Mouse (Mus musculus) adrenal gland, postnatal 4 days (tissue): Measurements from ENCODE around the gene Tmem135. TPM values are rescaled to one million over a fixed set of nuclear protein-coding genes. Genes with fewer than 3 reads are reported as not detected.

Experiments
- DNase-seq, 2 experiments: peaks; one replicate each; pipeline ENCODE4 v3.0.0; 2021 to 2022; ENCODE audit warnings: low spot score in 2 of 2, mixed read lengths in 2 of 2
- total RNA-seq, 2 experiments: library from RNA; stranded (reverse); gene quantifications; 2 replicates each; pipeline ENCODE4 v1.2.3; 2021

Gene Tmem135
- total RNA-seq, 2 experiments from 2014 or later: 82.0 to 87.5 TPM

DNA sequence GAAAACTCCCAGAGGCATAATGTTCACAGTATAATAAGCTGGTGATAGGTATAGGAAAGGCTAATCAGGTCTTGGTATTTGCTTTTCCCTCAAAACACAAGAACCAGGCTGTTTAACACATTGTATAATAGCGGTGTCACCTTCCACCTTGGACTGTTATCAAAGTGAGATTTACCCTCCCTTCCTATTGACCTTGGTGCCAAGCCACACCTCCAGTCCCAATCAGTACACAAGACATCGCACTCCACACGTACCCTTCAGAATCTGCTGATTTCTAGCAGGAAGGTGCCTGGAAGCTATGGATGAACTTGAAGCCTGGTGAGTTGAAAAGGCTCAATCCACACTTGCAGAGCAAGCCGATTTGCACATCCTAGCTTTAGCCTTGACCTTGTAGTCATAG, 12.2 kb downstream of the Tmem135 start:
- DNase-seq: no peak

DNA sequence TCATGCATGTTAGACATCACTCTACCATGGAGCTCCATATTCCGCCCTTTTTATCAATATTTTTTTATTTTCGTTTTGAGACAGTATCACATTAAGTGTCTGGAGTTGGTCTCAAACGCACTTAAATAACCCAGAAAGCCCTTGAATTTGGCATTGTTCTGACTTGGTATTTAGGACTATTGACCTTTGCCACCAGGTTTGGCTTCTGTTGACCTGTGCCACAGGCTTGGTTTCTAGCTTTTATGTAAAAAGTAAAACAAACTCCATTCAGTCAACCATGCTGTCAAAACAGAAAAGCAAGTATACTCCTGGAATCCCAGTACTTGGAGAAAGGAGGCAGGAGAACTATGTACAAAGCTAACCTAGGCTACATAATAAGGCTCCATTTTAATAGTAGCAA, 12.7 kb downstream of the Tmem135 start:
- DNase-seq: no peak

DNA sequence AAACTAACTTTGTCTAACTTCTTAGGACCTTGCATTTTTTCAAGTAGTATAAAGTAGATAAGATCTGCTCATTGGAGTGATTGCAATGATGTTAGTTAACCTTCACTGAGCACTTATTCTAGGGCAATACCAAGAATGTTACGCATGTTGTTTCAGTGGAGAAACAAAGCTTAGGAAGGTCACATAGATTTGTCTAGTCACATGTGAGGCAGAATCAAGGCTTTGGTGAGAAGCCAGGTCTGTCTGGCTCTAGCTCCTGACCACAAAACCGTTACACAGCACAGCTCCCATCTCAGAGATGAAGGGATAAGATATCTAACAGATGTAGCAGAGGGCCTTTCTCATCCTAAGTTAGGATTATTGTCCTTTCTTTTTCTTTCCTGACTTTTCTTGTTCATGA, 13.4 kb downstream of the Tmem135 start:
- DNase-seq: no peak

DNA sequence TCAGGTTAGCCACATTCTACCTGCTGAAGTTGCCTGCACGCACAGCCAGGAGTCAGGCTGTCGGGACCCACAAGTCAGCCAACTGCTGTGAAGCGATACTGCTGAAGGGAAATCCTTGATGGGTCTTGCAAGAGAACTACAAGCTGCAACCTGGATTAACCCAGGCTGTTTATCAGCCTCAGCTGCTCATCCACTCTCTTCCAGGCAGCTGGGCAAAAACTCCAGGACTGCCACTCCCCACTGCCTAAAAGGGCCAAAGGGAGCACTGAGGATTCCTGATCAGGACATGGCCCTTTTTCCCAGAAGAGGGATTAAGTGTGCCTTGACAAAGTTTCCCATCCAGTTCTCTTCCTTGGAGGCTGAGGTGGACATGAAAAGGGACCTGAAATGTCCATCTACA, 15.0 kb downstream of the Tmem135 start:
- DNase-seq: no peak

DNA sequence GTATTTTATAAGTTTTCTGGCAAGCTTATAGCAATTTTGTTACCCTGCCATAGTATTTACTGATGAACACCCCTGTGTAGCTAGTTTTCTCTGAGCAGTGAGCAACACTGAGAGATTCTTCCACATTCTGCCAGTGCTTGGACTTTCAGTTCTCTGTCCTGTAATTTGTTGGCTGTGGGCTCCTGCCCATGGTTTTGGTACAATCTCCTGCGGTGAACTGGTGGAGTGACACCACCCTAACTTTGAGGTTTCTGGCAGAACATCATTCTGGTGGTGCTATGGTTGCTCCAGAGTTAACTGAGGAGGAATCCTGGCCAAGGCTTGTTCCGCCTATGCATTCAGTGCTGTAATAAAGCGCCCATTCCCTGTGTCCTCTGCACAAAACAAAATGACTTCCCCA, 21.1 kb downstream of the Tmem135 start:
- DNase-seq: no peak

DNA sequence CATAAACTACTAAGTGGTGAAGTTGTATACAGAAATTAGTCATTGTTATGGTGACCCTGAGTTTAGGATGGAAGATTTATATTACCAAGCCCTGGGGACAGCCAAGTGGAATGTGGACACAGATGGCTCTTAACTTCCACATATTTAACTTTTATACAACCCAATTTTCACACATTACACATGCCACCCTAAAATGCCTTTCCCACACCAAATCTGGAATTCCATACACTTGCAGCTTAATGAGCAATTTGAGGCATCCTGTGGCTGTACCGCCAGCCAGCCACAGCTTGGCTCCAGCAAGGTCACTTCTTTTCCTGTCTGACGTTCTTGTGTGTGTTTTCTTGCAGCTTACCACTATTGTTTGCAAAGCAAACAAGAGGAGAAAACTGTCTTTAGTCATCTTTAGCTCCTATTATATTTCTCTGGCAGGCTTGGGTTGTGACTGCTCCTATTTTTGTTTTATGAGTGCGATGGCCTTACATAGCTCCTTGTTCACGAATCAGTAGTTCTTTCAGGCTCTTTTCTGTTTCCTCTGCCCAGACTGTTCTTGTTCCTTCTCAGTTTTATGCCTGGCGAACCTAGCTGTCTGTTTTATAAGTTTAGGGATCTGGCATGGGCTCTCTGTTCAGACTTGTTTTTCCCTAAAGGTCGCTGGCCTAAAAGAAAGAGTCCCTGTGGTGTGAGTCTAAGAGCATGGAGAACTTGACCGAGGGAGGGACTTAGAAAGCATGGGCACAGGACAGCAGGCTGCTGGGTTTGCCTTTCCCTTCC, 22.9 kb downstream of the Tmem135 start:
- no peak for DNase-seq

DNA sequence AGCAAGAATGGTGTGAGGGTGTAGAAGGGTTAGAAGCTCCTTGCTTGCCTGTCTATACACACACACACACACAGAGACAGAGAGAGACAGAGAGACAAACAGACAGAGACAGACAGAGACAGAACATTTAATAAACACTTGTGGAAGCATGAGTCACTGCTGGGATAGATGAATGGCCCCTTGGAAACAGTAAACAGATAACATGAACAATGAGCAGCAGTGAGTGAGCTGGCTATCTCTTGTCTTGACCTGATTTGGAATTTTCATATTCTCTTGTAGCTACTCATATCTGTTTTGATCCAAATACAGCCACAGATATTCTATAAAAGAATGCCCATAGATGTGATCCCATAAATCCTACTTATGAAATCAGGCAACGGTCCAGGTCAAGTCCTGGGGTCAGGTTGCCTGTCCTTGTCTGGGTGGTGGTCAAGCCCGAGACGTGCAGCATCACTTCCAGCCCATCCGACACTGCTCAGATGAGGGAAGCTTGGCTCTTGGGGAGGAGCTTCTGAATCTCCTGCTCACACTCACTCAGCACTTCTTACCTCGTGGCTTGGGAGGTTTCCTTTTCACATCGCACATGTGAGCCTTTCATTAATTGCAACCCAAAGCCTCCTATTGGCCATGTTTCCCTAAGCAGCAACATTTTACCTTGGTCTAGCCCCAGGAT, 32.3 kb downstream of the Tmem135 start:
- no peak for DNase-seq

DNA sequence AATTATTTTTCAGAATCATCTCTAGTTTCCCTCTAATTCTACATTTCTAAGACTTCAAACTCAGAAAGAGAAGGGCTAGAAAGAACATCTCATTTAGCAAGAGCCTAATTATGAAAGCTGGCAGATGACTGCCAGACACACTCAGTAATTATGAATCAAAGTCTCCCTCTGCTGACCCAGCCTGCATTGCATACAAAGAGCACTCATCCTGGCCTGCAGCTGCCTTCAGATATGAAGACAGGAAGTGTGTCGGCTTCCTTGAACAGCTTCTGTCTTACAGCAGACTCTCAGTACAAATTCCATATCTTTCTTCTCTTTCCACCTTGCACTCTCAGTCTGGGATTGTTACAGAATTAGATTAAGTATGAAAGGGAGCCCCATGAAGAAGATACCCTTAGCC, 33.1 kb downstream of the Tmem135 start:
- no peak for DNase-seq

DNA sequence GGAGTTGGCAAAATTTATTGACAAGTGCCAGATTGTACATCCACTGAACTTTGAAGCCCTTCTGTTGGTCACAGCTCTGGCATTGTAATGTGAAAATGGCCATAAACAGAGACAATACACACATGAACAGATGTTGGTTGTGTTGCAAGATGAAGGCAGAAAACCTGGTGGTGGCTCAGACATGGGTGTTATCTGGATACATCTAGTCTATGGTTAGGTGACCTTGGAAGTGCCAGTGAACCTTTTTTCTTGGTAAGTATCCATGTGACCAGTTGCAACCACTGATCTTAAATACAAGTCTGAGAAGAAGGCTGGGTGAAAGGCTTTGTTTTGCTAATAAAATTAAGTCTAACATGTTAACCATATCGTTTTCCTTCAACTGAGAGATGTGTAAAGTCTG, 33.9 kb downstream of the Tmem135 start:
- no peak for DNase-seq

DNA sequence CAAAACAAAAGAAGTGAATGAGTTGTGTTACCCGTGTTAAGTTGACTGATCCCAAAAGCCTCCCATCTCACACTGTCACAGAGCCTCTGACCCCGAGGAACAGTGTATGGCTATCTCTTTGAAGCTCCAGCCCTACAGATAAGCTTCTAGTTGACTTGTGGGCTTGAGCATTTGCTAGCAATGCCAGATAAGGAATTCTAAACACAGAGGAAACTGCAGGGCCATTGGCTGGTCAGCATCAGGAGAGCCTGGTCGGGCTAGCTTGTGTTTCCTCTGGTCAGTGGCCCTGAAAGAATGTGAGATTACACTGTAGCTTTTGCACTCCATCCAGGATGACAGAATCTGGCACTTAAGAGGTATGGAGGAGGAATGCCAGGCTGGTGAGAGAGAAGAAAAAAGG, 36.4 kb downstream of the Tmem135 start:
- DNase-seq: no peak

DNA sequence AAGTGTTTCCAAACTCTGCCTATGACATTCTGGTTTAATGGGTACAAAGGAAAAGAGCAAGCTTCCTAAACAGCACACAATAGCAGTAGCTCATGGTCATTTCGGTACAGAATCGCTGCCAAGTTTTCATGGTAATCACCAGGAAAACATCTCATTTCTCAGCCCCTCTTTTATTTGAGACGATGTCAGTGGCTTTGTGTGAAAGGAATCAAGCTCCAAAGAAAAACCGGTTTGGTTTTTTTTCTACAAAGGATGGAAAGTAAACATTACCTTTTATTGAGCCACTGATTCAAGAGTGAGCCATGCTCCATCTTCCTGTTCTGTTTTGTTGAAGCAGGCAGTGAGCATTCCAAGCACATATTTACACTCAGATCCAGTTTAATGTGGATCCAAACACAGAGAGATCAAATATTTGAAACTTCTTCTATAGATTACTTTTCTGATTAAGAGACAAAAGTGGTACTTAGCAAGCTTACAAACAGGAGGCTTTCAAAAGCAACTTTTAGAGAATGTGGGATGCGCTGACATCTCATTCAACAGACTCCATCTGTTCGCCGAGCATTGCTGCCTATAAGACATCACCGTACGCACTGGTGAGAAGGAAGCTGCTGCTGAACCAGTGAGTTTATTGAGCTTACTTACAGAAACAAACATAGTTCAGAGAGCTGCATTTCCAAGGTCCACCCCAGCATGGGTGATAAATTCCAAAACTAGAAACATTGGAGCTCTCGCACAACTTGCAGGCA, 38.7 kb downstream of the Tmem135 start:
- no peak for DNase-seq

DNA sequence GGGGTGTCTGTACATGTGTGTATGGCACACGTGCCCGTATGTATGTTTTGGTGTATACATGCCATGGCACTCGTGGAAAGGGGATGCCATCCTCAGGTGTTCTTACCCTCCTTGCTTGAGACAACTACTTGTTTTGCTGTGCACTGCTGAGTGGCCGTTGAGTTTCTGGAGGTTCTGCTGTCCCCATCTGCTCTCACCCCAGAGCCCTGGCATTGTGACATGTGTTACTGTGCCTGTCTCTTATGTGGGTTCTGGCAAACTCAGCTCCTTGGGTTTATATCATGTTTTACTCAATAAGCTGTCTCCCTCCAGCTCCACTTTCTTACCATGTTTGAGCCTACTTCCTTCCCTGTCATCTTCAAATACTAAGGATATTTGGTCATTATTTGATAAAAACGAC, 40.0 kb downstream of the Tmem135 start:
- no peak for DNase-seq

DNA sequence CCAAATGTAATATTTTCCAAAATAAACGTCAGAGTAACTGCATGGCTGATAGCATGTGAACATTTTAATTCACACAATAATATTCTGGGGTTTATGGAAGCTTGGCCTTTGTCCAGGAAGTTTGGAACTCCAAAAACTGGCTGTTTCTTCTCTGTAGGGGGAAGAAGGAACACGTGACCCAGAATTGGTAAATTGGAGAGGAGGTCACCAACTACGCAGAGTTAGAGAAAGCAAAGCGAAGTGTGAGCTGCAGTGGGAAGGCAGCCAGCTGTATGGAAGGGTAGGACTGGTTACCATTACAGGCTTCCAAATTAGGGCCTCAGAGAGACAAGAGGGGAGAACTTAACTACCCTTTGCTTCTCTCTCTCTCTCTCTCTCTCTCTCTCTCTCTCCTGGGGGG, 47.7 kb downstream of the Tmem135 start:
- no peak for DNase-seq

DNA sequence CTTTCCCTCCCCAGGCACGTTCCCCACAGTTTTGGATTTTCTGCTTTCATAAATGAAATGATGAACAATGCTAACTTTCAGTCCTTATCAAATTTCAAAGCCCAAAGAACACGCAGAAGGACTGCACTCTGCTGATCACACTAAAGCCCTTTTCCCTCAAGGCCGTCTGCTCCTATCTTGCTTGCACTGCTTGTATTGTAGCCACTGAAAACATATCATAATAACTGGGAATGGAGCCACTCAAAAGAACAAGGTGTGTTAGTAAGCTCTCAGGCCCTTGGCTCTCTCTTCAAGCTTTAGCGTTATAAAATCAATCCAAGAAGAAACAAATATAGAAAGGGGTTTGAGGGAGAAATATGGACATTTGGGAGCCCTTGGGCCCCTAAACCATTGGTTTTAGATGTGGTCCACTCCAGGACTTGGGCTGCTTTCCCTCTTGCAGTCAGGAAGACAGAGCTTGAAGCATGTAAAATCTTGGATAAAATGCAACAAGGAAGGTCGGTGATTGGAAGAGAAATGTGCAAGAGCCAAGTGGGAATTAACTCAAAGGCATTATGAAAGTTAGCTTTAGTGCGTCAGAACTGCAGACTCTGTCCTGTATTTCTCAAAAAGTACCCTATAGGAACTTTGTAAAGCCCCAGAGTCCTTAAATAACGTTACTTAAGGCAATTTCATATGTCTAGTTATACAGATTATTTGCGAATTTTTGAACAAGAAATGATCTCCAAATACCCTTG, 48.3 kb downstream of the Tmem135 start:
- no peak for DNase-seq

DNA sequence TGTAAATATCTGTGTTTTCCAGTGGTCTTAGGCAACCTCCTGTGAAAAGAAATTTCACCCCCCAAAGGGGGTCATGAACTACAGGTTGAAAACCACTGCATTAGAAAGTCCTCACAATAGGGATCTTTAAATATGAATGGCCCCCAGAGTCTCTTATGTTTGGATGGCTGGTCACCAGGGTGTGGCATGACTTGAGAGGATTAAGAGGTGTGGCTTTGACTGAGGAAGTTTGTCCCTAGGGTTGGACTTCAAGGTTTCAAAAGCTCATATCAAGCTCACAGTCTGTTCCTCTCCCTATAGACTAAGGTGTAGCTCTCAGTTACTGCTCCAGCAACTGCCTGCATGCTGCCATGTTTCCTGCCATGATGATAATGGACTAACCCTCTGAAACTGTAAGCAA, 62.0 kb downstream of the Tmem135 start:
- DNase-seq: no peak

DNA sequence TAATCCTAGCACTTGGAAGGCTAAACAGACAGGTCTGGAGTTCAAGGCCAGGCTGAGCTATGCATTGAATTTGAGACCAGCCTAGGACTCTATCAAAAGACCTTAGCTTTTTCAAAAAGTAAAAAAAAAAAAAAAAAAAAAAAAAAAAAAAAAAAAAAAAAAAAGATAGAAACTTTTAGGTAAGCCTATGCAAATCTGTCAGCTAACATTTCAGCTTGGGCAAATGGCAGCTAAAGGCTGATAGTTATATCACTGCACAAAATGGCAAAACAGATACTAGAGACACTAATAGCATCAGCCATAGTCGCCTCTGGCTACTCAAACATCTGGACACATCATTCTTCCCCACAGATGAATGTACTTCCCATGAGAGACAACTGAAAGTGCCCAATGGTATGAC, 64.2 kb downstream of the Tmem135 start:
- no peak for DNase-seq

DNA sequence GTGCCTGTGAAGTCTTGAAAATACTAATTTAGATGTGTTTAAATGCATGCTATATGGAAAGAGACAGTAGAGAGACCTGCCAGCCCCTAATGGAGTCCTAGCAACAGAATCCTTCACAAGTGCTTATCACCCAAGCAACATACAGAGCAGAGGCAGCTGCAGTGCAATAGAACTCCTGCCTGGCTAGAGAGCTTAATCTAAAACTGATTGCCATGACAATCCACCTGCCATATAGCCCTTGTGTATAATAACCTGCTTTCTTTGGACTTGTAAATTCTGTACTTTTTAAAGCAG, 64.9 kb downstream of the Tmem135 start:
- no peak for DNase-seq

DNA sequence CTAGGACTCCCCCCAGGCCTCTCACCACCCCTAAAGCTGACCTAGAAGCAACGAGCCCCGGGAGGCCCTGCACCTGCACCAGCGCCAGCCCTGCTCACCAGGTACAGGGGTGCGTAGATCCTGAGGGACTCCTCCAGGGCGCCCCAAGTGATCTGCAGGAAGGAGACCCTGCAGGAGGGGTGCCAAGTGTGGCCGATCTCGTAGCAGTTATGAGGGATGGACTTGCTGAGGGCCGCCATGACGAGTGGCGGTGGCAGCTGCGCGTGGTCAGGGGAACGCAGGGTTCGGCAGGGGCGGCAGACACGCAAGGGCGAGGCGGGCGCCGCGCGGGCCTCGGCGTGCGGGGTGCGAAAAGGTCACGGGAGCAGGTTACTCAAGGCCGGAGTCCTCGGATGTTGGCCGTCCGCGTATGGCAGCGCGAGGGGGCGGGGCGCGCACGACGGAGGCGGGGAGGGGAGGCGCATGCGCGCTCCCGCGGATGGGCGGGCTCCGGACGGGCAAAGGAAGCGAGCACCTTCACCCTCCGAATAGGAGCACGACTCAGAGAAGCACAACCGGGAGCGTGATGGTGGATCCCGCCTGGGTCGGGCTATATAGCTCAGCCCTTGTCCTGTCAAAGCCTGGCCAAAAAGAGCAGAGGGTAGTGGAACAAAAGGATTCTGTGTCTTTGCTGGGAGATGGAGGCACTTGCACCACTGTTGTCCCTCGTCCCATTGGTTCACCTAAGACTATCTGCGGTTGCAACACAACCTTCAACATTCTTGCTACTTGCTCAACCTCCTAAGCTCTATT, 65.5 kb downstream of the Tmem135 start:
- peak; percentile 88 to 90 for DNase-seq

DNA sequence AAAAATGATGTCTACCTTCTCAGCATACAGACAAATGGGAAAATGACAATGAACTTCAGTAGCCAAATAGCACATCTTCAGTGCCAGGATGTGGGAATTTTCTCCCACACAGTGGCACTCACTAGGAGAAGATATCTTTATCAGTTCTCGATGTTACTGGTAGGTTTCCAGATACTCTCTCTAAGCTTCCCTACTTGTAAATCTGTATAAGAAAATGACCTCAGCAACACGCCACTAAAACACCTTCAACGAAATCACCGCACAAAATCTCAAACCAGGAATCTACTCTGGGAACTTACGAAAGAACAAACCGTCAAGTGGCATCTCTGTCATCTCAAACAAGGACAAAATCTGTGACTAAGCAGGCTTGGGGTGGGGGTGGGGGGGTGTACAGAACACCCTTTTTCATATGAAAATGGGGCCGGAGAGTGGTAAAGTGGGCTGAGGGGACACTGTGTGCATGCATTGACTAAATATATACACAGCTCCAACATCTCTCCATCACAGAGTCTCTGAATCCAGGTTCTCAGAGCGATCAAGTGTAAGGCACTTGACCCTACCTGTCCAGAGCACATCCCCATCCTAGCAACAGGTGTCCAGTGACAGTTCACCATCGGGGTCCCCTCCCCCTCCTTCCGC, 66.2 kb downstream of the Tmem135 start:
- no peak for DNase-seq

DNA sequence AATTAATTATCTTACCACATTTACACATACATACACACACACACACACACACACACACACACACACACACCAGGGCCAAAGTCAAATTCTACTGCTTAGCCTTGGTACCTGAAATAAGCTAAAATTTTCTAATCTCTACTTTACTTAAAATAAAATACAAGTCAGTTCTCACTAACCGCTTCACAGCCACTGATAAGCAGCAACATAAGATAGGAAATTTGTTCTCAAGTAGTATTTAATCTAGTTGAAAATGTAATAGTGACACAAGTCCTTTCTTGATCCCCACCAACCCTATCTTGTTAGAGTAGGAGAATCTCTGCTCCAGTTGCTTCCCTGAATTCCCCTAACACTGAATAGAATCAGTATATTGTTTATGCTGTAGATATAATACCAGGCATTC, 67.6 kb downstream of the Tmem135 start:
- DNase-seq: no peak

DNA sequence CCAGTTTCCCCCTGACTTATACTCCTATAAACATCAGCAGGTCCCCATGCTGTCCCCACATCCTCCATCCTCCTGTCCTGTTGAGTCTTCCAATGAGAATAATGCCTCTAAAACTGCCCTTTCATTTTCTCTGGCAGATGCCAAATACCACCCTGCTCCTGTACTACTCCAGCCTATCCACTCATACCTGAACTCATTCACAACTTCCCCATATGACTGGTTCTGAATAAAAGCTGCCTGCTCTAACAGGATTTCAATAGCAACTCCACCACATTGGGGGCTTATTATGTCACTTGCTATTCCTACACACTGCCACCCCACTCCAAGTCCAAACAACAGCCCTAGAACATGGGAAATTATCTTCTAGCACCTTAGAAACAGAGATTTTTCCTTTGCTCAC, 68.7 kb downstream of the Tmem135 start:
- no peak for DNase-seq
